Mouse (Mus musculus) lung, postnatal 0 days (tissue): ENCODE measurements at regions not wholly inside any gene's neighbourhood (a gene's known extent, or its start where the extent isn't known, plus 50 kb on each side); places are given as distances from the start of the nearest gene placed in this dataset.

Source experiments
- ATAC-seq: fragments of 200-750 bp; cut with Nextera tagmentation; 2 replicates; pipeline ENCODE4 v1.8.0; 2017; ENCODE audit warnings: moderate library complexity
- DNase-seq: peaks from one replicate; pipeline ENCODE4 v3.0.0-alpha.2; 2016; ENCODE audit warnings: low spot score
- H3K27ac ChIP-seq: fragments of 300-500 bp; sonication (generic); 2 replicates; pipeline ENCODE4 v1.5.1; 2014; ENCODE audit warnings: antibody characterized with exemption, mild to moderate bottlenecking, low read length, mixed read lengths
- H3K27me3 ChIP-seq: fragments of 300-500 bp; sonication (generic); replicated peaks from 2 replicates; pipeline ENCODE4 v1.6.1; 2014; ENCODE audit warnings: low read length, mixed read lengths; ENCODE audit not compliant: insufficient read depth
- H3K36me3 ChIP-seq: fragments of 300-500 bp; sonication (generic); 2 replicates; pipeline ENCODE4 v1.6.1; 2014; ENCODE audit warnings: low read length, mixed read lengths; ENCODE audit not compliant: insufficient read depth
- H3K4me1 ChIP-seq: fragments of 300-500 bp; sonication (generic); 2 replicates; pipeline ENCODE4 v1.6.1; 2014; ENCODE audit warnings: antibody characterized with exemption, low read depth, low read length, mixed read lengths; ENCODE audit not compliant: insufficient read depth
- H3K4me2 ChIP-seq: fragments of 300-500 bp; sonication (generic); replicated peaks from 2 replicates; pipeline ENCODE4 v1.6.1; 2014; ENCODE audit warnings: low read depth, mild to moderate bottlenecking, low read length, moderate library complexity, mixed read lengths
- H3K4me3 ChIP-seq: fragments of 300-500 bp; sonication (generic); 2 replicates; pipeline ENCODE4 v1.5.1; 2014; ENCODE audit warnings: low read depth, low read length
- H3K9ac ChIP-seq: fragments of 300-500 bp; sonication (generic); replicated peaks from 2 replicates; pipeline ENCODE4 v1.6.1; 2014; ENCODE audit warnings: low read depth, mild to moderate bottlenecking
- H3K9me3 ChIP-seq: fragments of 300-500 bp; sonication (generic); 2 replicates; pipeline ENCODE4 v1.6.1; 2016; ENCODE audit warnings: low read length, mixed read lengths
- CTCF ChIP-seq: IDR thresholded peaks from 2 replicates; pipeline ENCODE4 v1.5.1; 2016; ENCODE audit warnings: antibody characterized with exemption, mild to moderate bottlenecking
- EP300 ChIP-seq: IDR thresholded peaks from 2 replicates; pipeline ENCODE4 v1.6.1; 2016; ENCODE audit warnings: antibody characterized with exemption, mild to moderate bottlenecking, control low read depth
- WGBS: fragments of 180-500 bp; shearing (Covaris S2); extraction: QIAGEN DNeasy Blood & Tissue Kit; methylation state at CpG from one replicate; pipeline ENCODE4 v1.1.7; 2014; 5-methylcytosine and 5-hydroxymethylcytosine counted together

GRCm38 (mm10) chr10:91543167-91543918 is 362.2 kb upstream of the Tmpo start:
- H3K4me3 ChIP-seq, result no peak overlapping the region
- TF ChIP-seq CTCF, result no peak
- TF ChIP-seq EP300, result no peak
- no peak overlapping the region for H3K4me2 ChIP-seq
- H3K27me3 ChIP-seq, result no peaks in the 10 kb centered on the region
- WGBS, result 79% methylated on average over 3 of the region's 3 CpGs
- ATAC-seq, result no peak
- no peak overlapping the region for H3K9ac ChIP-seq
- no peak for DNase-seq
- no peaks in the 10 kb centered on the region for H3K9me3 ChIP-seq
- no peaks in the 10 kb centered on the region for H3K36me3 ChIP-seq
- H3K27ac ChIP-seq, result no peak overlapping the region
- no peaks in the 10 kb centered on the region for H3K4me1 ChIP-seq

- H3K27me3 ChIP-seq, result no peaks in the 10 kb centered on the region
- H3K9ac ChIP-seq, result no peak overlapping the region
- H3K27ac ChIP-seq, result no peak overlapping the region
- H3K9me3 ChIP-seq, result no peaks in the 10 kb centered on the region
- H3K36me3 ChIP-seq, result no peaks in the 10 kb centered on the region
- no peak overlapping the region for H3K4me2 ChIP-seq
- TF ChIP-seq EP300, result no peak
- no peak for TF ChIP-seq CTCF
- no peak for ATAC-seq
- no peaks in the 10 kb centered on the region for H3K4me1 ChIP-seq
- DNase-seq, result no peak
- no peak overlapping the region for H3K4me3 ChIP-seq
- WGBS, result 1% methylated on average over 9 of the region's 9 CpGs
These were observed 361.1 kb upstream of the Tmpo start for GRCm38 (mm10) chr10:91542201-91542604.

GRCm38 (mm10) chr10:91537241-91537640 is 356.1 kb upstream of the Tmpo start:
- no peaks in the 10 kb centered on the region for H3K4me1 ChIP-seq
- 31% methylated on average over 8 of the region's 8 CpGs for WGBS
- DNase-seq (no peak), ATAC-seq (no peak)
- H3K9ac ChIP-seq, result no peak overlapping the region
- no peak overlapping the region for H3K4me3 ChIP-seq
- no peak overlapping the region for H3K27ac ChIP-seq
- TF ChIP-seq EP300, result no peak
- no peaks in the 10 kb centered on the region for H3K9me3 ChIP-seq
- no peaks in the 10 kb centered on the region for H3K27me3 ChIP-seq
- no peak overlapping the region for H3K4me2 ChIP-seq
- H3K36me3 ChIP-seq, result no peaks in the 10 kb centered on the region

GRCm38 (mm10) chr10:91535392-91535791 is 354.3 kb upstream of the Tmpo start:
- no peak for TF ChIP-seq CTCF
- H3K9me3 ChIP-seq, result no peaks in the 10 kb centered on the region
- no peaks in the 10 kb centered on the region for H3K27me3 ChIP-seq
- no peak overlapping the region for H3K9ac ChIP-seq
- no peak overlapping the region for H3K4me3 ChIP-seq
- no peaks in the 10 kb centered on the region for H3K36me3 ChIP-seq
- ATAC-seq (no peak), DNase-seq (no peak)
- H3K4me2 ChIP-seq, result no peak overlapping the region
- H3K4me1 ChIP-seq, result no peaks in the 10 kb centered on the region
- H3K27ac ChIP-seq, result no peak overlapping the region
- 75% methylated on average over 2 of the region's 2 CpGs for WGBS

- no peak for ATAC-seq
- no peaks in the 10 kb centered on the region for H3K27me3 ChIP-seq
- DNase-seq, result no peak
- TF ChIP-seq EP300, result no peak
- TF ChIP-seq CTCF, result peak; percentile 16; the same call in 1 of the 2 replicates
- H3K4me3 ChIP-seq, result no peak overlapping the region
- H3K9ac ChIP-seq, result no peak overlapping the region
- H3K27ac ChIP-seq, result no peak overlapping the region
- H3K4me1 ChIP-seq, result no peaks in the 10 kb centered on the region
- WGBS, result 75% methylated on average over 2 of the region's 2 CpGs
- H3K9me3 ChIP-seq, result no peaks in the 10 kb centered on the region
- H3K36me3 ChIP-seq, result no peaks in the 10 kb centered on the region
- H3K4me2 ChIP-seq, result no peak overlapping the region
These were observed 347.2 kb upstream of the Tmpo start for GRCm38 (mm10) chr10:91528305-91528704.

GRCm38 (mm10) chr10:91521168-91521567 is 340.1 kb upstream of the Tmpo start:
- Histone ChIP-seq H3K4me3 (no peak overlapping the region), H3K36me3 (no peaks in the 10 kb centered on the region), H3K9ac (no peak overlapping the region), H3K9me3 (no peaks in the 10 kb centered on the region), H3K27me3 (no peaks in the 10 kb centered on the region), H3K27ac (no peak overlapping the region), H3K4me2 (no peak overlapping the region), H3K4me1 (no peaks in the 10 kb centered on the region)
- TF ChIP-seq EP300 (no peak), CTCF (no peak)
- ATAC-seq (no peak), DNase-seq (no peak)
- WGBS, result 86% methylated on average over 2 of the region's 2 CpGs

- no peak for DNase-seq
- WGBS, result 61% methylated on average over 2 of the region's 2 CpGs
- Histone ChIP-seq H3K4me3 (no peak overlapping the region), H3K27ac (no peak overlapping the region), H3K9me3 (no peaks in the 10 kb centered on the region), H3K36me3 (no peaks in the 10 kb centered on the region), H3K4me1 (no peaks in the 10 kb centered on the region), H3K27me3 (no peaks in the 10 kb centered on the region), H3K4me2 (no peak overlapping the region), H3K9ac (no peak overlapping the region)
- no peak for TF ChIP-seq CTCF
- no peak for ATAC-seq
These were observed 333.9 kb upstream of the Tmpo start for GRCm38 (mm10) chr10:91515021-91515371.
